Mouse (Mus musculus): Measurements from ENCODE around the gene Esr1. TPM values are rescaled to one million over a fixed set of nuclear protein-coding genes. Genes with fewer than 3 reads are reported as not detected.

The Esr1 gene
- total RNA-seq, 4 experiments from 2014 or later, result 27.6 to 36.1 (median 30.4) TPM

GRCm38 (mm10) chr10:5008795-5009366 is 397.5 kb downstream of the Esr1 start:
- no peak for DNase-seq

DNA sequence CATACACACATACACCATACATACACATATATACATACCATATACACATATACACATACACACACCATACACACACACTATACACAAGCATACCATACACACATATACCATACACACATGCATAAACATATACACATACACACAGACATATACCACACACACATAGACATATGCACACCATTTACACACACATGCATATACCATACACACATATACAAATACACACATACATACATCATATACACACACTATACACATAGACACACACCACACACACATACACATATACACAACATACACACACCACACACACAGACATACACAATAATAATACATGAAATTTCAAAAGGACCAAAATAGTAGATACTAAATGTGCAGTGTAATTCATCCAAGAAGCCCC is 400.6 kb downstream of the Esr1 start:
- DNase-seq, result no peak

DNA sequence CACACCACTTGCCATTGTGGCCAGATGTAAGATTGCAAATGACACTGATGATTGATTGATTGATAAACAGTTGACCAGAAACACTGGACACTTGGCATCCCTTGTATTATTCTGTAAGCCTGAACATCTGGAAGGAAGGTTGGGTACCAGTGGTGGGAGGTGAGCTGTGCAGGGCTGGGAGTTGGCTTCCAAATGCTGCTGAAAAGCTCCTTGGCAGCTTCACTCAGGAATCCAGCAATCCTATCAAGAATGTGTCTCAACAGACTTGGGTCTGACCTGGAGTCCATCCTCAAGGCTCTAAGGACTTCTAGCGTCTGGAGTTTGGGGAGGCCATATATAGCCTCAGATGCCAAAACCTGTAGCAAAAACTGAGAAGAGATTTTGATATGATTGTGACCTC is 403.6 kb downstream of the Esr1 start:
- no peak for DNase-seq

DNA sequence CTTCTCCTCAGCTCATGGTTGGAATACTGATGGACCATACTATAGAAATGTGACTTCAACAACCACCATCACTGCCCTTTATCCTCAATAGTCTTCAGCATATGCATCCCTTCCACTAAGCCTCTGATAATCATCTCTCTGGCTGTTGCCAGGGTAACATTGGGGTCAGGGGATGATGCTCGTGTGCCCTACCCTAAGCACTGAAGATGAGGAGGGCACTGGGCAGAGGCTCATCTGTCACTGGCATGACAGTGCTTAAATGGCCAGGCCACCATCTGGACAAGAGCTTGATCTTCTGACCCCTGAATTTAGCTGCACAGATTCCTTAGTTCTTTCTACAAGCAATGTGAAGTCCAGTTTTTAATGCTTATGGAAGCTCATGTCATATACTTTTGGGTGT is 405.8 kb downstream of the Esr1 start:
- DNase-seq, result no peak

- DNase-seq, result no peak
These were observed 414.5 kb downstream of the Esr1 start for GRCm38 (mm10) chr10:5025906-5026305.

GRCm38 (mm10) chr10:5027208-5027607 is 415.8 kb downstream of the Esr1 start:
- no peak for DNase-seq

DNA sequence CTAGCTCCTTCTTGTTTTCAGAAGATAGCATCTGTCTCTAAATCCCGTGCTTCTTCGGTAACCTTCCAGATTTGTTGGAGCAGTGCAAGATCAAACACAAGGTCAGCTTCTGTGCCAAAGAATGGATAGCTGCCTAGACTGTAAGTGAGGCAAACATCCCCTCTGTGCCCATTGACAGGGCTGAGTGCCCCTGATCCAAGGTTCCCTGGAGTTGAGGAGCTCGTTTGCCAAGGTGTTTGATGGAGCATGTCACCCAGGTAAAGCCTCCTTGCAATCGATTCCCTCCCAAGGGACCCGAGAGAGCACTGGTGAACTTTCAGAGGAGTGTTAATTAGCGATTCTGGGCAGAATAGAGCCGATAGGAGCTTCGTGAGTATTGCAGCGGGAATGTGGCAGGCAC is 416.9 kb downstream of the Esr1 start:
- no peak for DNase-seq

DNA sequence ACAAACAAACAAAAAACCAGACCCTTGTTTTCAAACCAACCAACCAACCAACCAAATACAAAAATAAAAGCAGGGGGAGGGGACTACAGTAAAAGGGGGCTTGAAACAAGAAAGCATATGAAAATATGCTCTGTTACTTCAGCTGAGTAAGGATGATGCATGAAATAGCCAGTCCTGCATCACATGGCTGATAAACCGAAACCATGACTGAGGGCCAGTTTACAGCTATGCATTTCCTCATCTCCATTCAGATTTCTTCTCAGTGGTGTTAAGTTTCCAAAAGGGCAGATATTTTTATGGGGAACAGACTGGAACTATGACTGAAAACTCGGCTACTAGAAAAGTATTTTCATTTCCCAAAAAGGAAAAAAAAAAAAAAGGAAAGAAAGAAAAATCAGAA is 417.8 kb downstream of the Esr1 start:
- no peak for DNase-seq

GRCm38 (mm10) chr10:5029883-5030282 is 418.5 kb downstream of the Esr1 start:
- no peak for DNase-seq

- no peak for DNase-seq
These were observed 421.0 kb downstream of the Esr1 start for GRCm38 (mm10) chr10:5032192-5033048.

DNA sequence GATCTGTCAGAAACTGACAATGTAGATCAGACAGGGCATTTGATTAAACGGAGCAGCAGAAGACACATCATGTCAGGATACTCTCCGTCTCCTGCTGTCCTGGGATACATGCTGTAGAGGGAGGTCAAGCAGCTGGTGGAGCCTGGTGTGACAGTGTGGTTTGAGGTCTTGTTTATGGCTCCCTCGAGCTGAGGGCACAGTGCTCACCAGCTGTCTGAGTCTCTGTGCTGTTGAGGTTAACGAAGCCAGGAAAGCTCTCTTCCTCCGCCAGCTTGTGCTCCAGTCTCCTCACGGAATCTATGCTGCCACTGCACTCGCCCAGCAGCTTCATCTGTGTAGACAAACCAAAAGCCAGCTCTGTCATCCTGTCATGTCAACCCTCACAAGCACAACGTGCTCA is 429.9 kb downstream of the Esr1 start:
- DNase-seq, result no peak

- no peak for DNase-seq
These were observed 433.1 kb downstream of the Esr1 start for GRCm38 (mm10) chr10:5044481-5044880.

DNA sequence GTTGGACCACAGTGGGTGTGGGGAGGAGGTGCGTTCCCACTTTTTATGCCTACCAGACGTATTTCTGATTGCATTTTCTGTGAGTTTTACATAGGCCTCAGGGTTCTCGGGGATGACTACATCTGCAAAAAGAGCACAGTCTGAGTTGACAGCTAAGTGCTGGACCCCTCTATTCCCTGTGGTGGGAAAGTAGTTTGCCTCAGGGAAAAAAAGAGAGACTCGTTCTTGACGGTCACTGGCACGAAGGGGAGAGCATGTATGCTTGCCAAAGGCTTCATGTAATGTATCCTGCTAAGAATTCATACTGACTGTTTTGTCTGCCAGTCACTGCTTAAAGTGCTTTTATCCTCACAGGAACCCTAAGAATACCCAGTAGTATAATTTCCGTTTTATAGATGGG is 433.8 kb downstream of the Esr1 start:
- DNase-seq, result no peak

DNA sequence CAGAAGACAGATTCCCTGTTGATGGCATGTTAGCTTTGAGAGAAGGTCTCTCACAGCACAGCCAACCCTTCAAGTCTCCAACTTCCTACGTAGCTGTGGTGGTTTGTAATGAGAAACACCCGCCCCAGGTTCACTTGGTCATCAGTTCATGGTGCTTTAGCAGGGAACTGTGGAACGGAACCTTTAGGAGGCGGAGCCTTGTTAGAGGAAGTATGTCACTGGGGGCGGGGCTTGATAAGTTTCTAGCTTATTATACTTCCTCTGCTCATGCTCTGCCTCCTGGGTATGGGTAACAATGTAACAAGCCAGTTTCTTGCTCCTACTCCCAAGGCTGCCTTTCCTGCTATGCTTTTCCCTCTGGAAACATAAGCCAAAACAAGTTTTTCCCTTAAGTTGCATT is 434.3 kb downstream of the Esr1 start:
- DNase-seq, result no peak

Other genes starting within 250 kb of the Esr1 start
- 10 to 100 TPM in 1 of 4 experiments, 1 to 10 TPM in 3; 9.2 to 10.1 (median 9.5) TPM for gene Zbtb2, start 223.5 kb upstream of the Esr1 start, total RNA-seq (2022)
- 10 to 100 TPM; 39.8 to 49.9 (median 41.7) TPM for gene Rmnd1, start 179.2 kb upstream of the Esr1 start, total RNA-seq (2022)
- gene Armt1, start 179.1 kb upstream of the Esr1 start, total RNA-seq (2022), result 10 to 100 TPM; 15.6 to 20.7 (median 16.7) TPM
- gene Ccdc170, start 129.1 kb upstream of the Esr1 start, total RNA-seq (2022), result 1 to 10 TPM in 1 of 4 experiments, under 1 TPM in 3; 0.44 to 1.7 (median 0.69) TPM